Mouse (Mus musculus): ENCODE measurements around the gene Arrdc2.
"Not testable (repeated sequence)": the region's sequence is repeated elsewhere in the genome, so short reads cannot be mapped to it uniquely, and the experiment has no call there.

Gene Arrdc2

DNA sequence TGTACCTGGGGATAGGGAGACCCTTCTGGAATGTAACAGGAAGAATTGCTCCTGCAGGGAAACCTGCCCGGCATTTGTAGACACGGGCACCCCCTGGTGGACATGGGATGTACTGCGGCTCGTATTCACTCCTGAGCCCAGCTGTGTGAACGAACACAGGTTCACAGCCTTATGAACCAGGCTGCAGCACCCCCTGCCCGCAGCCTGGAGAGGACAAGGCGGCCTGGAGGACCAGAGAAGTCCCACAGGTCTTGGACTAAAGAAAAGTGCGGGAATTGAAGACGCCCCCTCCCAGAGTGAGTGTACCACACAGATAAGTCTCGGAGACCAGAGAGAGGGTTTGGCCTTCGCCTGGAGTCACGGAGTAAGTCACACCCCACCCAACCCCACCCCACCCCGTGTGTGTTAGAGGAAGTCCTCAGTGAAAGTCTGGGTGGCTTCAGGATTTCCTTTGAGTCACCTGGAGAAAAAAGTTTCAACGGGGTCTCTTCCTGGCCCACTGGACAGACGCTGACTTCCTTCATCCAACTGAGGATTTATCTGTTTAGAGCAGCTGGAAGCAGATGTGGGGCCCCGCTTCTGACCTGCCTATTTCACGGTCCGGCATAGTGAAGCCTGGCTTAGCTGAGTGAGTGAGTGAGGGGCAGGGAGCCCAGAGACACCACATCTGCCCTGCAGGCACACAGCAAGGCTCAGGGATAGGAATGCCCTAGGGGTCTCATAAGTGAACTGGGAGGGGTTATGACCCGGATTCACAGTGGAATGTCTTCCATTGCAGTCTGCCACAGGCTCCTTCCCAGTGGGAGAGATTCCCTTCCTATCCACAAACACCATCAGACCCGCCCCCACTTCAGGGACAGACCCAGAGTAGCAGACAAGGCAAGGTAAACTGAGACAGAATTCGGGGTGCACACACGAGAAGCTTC lies 1.9 kb upstream of the Arrdc2 start:
- in situ Hi-C loops (cut with MboI, MseI): loop anchor here (5.0 kb wide), 2 partner anchors 74 to 124 kb away; partner anchors contain the start of gene Gm3336 (in 1 of the 2)

DNA sequence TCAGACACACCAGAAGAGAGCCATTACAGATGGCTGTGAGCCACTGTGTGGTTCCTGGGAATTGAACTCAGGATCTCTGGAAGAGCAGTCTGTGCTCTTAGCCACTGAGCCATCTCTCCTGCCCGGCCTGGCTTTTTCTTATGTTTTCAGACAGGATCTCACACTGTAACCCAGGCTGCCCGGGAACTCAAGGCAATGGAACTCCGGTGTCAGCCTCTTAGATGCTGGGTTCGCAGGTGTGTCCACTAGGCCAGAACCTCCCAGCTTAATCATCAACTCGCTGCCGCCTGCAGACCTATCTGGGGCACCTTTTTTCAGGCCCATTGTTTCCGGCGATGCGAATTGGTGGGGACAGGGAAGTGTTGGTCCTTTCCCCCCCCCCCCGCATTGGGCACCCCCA lies 1.1 kb upstream of the Arrdc2 start:
- in situ Hi-C loops (cut with MboI, MseI): loop anchor here (5.0 kb wide), 2 partner anchors 73 to 123 kb away; partner anchors contain the start of gene Gm3336 (in 1 of the 2)

DNA sequence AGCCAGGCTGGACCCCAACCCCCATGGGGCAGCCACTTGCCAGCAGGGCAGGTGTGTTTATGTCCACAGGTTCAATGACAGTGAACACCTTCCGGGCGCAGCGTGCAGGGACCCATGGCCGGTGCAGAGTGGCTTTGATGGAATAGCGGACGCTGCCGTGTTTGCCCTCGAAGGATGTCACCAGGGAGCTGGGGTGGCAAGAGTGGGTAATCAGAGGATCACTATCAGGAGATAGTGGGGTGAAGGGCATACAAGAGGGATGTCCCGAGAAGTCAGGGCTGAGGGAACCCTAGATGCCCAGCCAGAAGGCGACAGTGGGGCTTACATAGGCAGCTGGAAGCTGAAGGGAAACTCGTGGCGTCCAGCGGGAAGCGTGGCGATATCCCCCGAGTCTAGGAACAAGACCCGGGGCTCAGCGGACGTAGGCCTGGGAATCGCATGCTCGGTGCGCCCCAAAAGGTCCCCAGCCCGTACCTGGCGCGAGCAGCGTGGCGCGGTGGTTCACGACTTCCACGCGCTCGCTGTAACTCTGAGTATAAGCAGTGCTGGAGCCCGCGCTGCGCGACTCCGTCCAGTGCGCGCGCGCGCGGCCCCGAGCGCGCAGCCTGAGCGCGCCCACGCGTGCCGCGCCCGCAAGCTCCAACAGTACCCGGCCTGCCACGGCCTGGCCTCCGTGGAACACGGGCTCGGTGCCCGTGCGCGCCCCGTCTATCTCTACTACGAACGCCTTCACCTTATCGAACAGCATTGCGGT lies 689 bp downstream of the Arrdc2 start:
- in situ Hi-C loops (cut with MboI, MseI): no loop called here

DNA sequence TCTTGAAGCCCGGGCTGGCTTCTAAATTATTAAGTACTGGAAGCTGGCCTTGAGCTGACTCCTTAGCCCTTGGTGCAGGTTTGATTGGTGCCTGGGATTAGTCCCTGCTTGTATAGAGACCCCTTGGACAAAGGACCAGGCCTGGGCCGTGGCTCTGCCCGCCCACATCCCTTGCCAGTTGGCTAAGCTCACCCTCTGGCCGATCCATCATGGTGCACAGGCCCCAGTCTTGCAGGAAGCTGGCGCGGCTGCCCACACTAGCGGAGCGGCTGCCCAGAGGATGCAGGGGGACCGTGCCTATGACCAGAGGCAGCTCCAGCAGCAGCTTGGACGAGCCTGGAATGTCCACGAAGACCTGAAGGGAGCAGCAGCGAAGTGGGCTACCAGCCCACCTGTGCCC lies 2.9 kb downstream of the Arrdc2 start:
- in situ Hi-C loops (cut with MboI, MseI): no loop called here

DNA sequence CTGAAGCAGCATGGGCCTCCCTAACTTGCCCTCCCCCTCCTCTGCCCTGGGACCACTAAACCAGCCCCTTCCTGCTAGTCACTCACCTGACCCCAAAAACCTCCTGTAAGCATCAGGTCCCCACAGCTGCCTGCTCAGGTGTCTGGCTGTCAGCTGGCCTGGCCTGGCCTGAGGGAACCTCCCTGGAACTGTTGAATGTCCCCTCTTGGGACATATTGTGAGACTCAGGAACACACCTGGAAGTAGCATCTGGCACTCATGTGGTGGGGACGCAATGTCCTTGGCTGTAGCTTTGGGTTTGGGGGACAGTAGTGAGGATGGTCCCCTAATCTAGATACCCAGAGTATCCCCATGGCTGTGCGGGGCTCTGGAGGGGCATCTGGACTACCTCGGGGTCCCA lies 5.4 kb downstream of the Arrdc2 start:
- in situ Hi-C loops (cut with MboI, MseI): no loop called here

DNA sequence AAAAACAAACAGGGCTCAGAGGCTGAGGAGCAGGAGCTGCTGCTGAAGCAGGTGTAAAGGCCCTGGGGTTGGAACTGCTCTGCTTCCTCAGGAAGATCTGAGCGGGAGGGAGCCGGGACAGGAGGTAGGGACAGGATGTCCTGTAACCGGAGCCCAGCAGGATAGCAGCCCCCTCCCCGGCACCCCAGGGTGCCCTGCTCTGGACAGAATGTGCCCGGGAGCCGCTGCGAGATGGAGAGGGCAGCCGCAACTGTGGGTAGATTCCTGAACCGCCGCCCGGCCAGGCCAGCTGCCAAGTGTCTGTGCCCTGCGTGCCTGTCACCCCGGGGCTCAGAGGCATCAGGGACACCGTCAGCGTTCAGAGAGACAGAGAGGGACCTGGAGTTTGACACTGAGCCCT lies 6.0 kb downstream of the Arrdc2 start:
- in situ Hi-C loops (cut with MboI, MseI): no loop called here

DNA sequence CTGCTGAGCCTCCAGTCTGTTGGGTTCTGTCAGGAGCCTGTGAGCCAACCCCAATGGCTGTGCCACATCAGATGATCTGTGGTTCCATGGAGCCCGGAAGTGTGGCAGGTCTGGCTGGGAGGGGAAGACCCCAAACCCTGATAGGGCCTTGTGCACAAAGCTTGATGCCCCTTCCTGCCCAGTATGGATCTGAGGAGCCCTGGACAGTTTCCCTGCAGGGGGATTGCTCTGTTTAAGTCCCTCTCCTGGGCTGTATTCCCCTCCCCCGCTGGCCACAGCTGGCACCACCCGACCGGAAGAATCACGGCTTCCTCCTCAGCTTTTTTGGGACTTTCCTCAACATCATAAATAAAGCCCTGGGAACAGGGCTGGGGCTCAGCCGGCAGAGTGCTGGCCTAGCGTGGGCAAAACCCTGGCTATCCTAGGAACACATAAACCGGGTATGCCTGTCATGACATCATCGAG lies 6.5 kb downstream of the Arrdc2 start:
- in situ Hi-C loops (cut with MboI, MseI): no loop called here

DNA sequence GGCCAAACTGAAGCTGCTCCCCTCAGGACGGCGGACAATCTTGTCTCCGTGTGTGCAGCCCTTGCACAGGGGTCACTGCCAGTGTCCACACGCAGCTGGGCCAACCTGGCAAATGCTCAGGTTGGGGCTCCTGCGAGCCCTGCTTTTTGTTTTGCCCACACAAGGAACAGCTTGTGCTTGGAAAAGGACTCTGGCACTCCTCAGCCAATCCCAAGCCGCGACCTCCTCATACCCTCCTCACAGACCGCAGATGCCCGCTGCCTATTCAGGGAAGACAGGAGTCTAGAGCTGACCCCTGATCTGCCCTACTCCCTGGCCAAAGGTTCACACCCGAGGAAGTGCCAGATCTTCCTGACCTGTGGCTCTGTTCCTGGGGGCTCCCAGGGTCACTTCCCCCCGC lies 7.1 kb downstream of the Arrdc2 start:
- in situ Hi-C loops (cut with MboI, MseI): no loop called here

DNA sequence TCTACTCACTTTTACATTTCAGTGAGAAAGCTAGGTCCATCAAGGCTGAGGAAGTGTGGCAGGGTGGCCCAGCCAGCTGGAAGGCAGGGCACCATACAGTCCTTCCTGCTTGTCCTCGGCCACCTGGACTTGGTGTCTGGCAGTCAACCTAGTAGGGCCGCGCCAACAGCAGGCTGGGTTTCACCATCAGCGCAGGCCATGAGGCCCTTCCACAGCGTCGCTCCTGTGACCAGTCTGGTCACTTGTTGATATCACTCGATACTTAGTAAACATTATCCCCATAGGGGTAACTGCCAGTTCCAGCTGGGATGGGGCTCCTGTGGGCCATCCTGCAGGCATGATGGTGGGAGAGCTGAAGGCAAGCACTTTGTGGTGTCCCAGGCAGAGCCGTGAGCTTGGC lies 8.0 kb downstream of the Arrdc2 start:
- in situ Hi-C loops (cut with MboI, MseI): no loop called here

DNA sequence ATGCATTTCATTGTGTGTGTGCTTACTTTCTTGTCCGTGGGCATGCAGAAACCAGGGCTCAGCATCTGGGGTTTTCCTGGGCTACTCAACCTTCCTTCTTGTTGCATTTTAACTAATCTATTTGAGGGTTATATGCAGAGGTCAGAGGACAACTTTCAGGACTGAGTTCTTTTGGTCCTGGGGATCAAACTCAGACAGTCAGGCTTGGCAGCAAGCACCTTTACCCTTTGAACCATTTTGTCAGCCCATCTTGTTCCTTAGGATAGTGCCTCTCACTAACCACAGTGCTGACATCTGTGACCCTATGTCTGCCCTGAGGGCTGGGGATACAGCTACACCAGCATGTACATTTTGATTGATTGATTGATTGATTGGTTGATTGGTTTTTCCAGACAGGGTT lies 11.7 kb downstream of the Arrdc2 start:
- in situ Hi-C loops (cut with MboI, MseI): no loop called here

DNA sequence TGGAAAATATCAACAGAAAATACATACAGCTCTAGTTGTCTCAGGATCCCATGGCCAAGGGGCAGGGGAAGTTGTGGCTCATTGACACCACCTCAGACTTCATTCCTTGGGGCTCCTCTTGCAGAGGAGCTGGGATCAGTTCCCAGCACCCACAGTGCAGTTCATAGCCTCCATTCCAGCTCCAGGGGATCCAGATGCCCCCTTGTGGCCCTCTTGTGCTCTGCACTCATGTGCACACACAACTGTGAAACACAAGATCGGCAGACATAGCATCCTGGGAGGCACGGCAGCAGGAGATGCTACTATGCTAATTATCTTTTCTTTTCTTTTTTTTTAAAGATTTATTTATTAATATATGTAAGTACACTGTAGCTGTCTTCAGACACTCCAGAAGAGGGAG lies 12.5 kb downstream of the Arrdc2 start:
- in situ Hi-C loops (cut with MboI, MseI): no loop called here

DNA sequence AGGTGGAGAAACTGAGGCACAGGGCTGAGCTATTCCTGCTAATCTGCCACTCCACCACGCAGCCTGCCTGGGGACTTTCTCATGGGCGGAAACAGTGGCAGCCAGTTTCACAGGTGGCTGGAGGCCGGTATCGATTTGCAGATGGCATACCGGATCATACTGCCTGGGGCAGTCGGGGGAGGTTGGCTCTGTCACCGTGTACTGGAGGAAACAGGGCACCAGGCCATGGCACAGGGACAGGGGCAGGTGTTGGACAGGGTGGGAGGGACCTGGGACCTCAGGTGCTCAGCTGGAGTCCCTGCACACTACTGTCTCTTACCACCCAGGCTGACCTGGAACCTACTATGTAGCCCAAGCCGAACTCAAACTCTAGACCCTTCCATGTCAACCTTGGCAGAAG lies 13.7 kb downstream of the Arrdc2 start:
- in situ Hi-C loops (cut with MboI, MseI): no loop called here

DNA sequence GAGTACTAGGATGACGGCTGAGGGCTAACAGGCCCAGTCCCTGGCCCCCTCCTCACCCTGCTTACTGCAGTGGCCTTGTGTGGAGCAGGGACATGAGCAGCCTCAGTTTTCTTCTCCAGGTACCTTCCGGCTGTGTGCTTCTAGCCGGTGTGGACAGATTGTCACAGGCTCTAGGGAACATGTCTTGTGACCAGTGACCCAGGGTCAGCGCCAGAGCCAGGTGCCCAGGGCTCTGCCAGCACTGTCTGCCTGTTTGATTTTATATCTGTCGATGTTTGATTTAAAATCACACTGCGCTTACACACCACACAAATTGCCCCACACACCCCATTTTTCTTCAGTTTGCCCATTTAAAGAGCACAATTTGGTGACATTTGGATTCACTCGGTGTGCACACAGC lies 15.7 kb downstream of the Arrdc2 start:
- in situ Hi-C loops (cut with MboI, MseI): no loop called here

DNA sequence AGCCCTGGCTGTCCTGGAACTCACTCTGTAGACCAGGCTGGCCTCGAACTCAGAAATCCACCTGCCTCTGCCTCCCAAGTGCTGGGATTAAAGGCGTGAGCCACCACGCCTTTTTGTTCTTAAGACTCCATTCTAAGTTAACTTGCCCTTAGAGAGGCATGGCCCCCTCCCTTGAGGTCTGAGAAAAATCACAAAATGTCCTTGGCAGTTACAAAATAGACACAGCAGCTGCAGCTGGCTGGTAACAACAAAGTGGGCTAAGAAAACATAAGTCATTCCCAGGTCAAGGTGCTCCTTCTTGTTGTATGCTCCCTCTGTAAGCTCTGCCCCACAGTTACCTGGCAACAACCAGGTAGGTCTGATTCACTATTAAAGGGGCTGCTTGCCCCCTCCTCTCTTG lies 16.9 kb downstream of the Arrdc2 start:
- in situ Hi-C loops (cut with MboI, MseI): not testable (repeated sequence)

DNA sequence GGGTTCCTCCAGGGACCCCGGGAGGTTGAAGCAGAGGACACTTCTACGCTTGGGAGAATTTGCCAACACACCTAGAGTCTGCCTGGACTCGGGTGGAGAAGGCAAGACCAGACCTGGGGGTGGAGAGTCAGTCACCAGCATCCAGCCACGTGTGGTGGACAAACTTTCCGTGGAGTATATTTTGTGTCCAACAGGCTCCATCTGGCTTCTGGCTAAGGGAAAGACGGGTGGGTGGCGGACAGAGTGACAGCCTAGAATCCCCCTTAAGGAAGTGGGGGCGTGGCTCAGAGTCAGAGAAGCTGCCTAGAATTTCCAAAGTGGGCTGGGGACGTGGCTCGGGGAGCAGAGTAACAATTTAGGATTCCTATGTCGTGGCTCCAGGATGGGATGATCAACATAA lies 17.5 kb downstream of the Arrdc2 start:
- in situ Hi-C loops (cut with MboI, MseI): no loop called here

DNA sequence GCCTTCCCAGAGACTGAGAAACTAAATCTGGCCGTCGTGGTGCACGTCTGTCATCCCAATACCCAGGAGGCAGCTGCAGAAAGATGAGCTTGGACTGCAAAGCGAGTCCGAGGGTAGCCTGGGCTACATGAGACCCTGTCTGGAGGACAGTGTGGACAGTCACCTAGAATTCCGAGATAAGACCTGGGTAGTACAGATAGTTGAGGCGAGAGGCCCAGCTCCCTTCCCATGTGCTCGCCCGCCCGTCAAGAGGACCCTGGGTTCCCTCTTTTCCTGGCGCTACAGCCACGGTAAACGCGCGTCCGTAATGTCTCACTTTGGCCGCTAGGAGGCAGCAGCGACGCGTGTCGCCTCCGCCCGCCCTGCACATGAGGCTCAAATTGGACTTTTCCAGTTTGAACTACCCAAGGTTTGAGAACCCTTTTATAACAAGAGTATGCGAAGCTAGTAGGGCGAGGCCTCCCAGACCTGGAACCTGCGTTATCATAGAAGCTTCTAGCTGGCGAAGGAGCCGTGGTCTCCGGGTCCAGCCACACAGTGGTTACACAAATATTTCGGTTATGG lies 18.0 kb downstream of the Arrdc2 start:
- in situ Hi-C loops (cut with MboI, MseI): no loop called here

DNA sequence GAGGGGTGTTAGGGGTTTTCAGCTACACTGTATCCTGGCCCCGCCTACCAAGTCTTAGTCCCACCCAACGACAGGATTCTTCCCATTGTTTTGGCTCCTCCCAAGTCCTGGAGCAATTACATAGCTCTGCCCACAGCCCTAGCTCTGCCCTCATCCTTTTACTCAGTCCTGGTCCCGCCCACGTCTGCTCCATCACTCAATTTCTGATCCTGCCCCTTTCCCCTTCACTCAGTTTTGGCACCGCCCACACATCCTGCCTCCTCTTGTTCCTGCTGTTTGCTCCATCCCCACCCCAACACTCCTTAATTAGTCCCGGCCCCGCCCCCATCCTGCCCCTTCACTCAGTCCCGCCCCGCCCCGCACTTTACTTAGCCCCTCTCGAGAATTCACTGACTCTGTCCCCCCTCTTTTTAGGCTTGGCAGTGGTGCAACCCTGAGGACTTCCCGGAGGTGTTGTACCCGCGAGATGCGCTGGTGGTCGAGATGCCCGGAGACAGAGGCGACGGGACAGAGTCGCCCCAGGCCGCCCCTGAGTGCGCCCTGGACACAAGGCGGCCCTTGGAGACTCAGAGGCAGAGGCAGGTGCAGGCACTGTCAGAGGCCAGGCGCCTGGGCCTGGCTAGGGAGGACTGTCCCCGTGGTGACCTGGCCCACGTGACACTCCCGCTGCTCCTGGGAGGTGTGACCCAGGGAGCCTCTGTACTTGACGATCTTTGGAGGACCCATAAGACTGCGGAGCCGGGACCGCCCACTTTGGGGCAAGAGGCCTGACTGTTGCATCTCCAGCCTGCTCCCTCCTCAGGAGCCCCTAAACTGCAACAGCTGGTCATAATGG lies 19.2 kb downstream of the Arrdc2 start:
- in situ Hi-C loops (cut with MboI, MseI): no loop called here

DNA sequence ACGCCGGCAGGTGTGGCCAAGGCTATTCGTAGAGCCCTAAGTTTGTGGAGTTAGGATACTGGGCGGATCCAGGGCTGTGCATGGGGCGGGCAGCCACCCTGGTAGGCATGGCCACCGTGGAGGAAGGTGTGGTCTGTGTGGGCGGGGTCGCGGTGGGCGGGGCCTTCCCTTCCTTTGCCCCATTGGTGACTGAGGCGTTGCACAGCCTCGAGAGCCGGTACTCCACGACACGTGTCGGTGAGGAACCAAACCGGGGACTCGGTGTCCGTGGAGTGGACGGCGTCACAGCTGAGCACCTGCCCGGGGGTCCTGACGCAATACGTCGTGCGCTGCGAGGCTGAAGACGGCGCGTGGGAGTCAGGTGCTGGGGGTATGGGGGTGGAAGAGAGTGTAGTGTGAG lies 22.8 kb downstream of the Arrdc2 start:
- in situ Hi-C loops (cut with MboI, MseI): no loop called here

DNA sequence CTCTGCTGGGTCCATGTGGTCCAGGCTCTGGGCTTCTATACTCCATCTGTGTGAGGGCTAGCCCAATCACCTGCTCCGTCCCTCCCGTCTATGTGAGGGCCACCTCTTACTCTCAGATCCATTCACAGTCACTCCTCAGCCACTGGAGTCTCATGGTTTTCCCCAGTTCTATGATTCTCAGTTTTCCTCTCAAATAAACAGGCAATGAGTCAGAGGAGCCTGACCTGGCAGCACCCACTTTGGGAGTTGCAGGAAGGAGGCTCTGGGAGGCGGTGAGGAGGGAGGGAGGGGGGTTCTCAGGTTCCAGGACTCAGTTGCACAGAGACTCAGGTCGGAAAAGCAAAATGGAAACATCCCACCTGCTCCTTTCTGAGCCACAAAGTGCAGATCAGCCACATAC lies 26.6 kb downstream of the Arrdc2 start:
- in situ Hi-C loops (cut with MboI, MseI): no loop called here

DNA sequence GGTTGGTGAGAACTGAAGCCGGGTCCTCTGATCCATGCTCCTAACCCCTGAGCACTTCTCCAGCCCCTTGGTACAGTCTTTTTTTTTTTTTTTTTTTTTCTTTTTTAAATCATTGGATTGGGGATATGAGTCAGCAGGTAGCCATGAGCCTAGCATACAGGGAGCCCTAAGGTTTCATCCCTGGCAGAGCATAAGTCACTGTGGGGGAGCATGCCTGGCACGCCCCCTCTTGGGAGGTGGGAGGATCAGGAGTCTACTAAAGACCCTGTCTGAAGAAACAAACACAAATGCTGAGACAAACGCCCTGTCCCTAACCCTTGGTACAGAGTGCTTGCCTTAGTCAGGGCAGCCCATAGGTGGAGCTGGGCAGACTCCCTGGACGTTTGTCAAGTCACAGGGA lies 27.5 kb downstream of the Arrdc2 start:
- in situ Hi-C loops (cut with MboI, MseI): no loop called here

DNA sequence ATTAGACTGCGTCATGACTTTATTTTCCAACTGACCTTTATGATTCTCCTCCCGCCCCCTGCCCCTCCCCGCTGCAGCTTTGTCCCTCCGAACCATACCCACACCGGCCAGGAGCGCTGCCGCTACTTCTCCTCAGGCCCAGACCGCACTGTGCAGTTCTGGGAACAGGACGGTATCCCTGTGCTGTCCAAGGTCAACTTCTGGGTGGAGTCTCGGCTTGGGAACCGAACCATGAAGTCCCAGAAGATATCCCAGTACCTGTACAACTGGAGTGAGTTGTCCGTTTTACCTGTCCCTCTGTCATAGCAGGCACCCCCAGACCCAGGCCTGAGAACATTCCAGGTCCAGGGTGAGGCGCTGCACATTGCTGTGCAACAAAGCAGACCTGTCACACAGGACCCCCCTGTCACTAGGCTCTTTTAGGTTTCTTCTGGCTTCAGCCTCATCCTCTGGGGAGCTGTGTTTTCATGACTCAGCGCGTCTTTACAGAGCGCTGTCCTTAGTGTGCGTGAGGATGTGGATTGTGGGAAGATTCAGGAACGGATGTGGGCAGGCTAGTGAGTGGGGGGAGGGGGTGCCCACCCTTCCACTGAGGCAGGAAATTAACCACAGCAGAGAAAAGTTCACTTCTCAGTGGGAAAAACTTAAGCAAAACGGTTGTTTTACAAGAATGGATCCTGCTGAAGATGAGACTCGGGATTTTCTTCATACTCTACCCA lies 28.4 kb downstream of the Arrdc2 start:
- in situ Hi-C loops (cut with MboI, MseI): no loop called here

All from T-helper 17 cell (primary cell).